Mouse (Mus musculus) myocyte (in vitro differentiated cells): ENCODE measurements around the gene Camta1.

Experiments
- E2F4 ChIP-seq: IDR thresholded peaks from one replicate; pipeline ENCODE4 v1.6.1; 2011; ENCODE audit warnings: mild to moderate bottlenecking, control low read depth, moderate library complexity; ENCODE audit not compliant: insufficient read depth
- POLR2AphosphoS2 ChIP-seq: IDR thresholded peaks from one replicate; pipeline ENCODE4 v1.6.1; 2011; ENCODE audit warnings: low read depth, control low read depth; ENCODE audit not compliant: insufficient read length
- REST ChIP-seq: IDR thresholded peaks from one replicate; pipeline ENCODE4 v1.6.1; 2011; ENCODE audit warnings: mild to moderate bottlenecking, control low read depth, moderate library complexity; ENCODE audit not compliant: insufficient read depth, insufficient read length

DNA sequence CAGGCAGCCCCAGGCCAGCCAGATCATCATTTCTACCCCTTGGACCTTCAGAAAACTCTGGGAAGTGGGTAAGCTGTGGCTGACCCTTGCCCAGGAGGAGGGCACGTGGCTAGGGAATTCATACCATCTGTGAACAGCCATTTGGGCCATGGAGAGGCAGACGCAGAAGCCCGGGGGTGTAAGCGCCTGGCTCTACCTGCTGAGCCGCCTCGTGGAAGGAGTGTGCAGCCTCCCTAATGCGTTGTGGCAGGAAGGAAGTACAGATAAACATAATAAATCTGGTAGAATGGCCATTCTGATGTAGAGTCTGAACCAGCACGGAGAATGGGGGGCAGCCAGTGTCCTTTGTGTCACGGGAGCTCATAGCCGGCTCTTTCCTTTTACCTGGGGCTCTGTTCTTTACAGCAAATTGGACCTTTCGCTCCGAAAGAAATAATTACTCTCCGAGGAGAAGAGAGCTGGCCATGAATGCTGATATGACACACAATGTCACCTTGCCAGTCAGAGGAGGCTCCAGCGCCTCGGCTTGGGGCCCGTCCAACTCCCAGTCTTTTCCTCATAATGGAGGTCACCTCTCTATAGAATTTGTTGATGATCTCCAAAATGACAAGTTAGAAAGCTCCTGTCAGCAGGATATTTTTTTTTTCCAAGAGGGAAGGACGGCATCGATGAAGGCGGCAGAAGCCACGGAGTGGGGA lies 500.6 kb downstream of the Camta1 start:
- TF ChIP-seq POLR2AphosphoS2 (no peak), REST (no peak), E2F4 (no peak)
